Mouse (Mus musculus): Measurements from ENCODE around the gene Armh3.

Armh3 gene

GRCm38 (mm10) chr19:45988238-45988637 lies 10.1 kb downstream of the Armh3 start:
- DNase-seq (ENCODE audit: low read depth), result no peak

GRCm38 (mm10) chr19:45984379-45984778 lies 13.9 kb downstream of the Armh3 start:
- DNase-seq (ENCODE audit: low read depth), result no peak

GRCm38 (mm10) chr19:45960770-45961169 lies 37.5 kb downstream of the Armh3 start:
- DNase-seq (ENCODE audit: low read depth), result no peak

GRCm38 (mm10) chr19:45956736-45957135 lies 41.6 kb downstream of the Armh3 start:
- DNase-seq (ENCODE audit: low read depth), result no peak

- DNase-seq (ENCODE audit: low read depth), result peak; percentile 65
Measured at GRCm38 (mm10) chr19:45953286-45953685, 45.0 kb downstream of the Armh3 start.

GRCm38 (mm10) chr19:45949236-45949635 lies 49.1 kb downstream of the Armh3 start:
- DNase-seq (ENCODE audit: low read depth), result no peak

GRCm38 (mm10) chr19:45947764-45948163 lies 50.5 kb downstream of the Armh3 start:
- no peak for DNase-seq (ENCODE audit: low read depth)

- no peak for DNase-seq (ENCODE audit: low read depth)
Measured at GRCm38 (mm10) chr19:45947286-45947685, 51.0 kb downstream of the Armh3 start.

GRCm38 (mm10) chr19:45946541-45946940 lies 51.7 kb downstream of the Armh3 start:
- DNase-seq (ENCODE audit: low read depth), result no peak

- DNase-seq (ENCODE audit: low read depth), result no peak
Measured at GRCm38 (mm10) chr19:45945986-45946385, 52.3 kb downstream of the Armh3 start.

- DNase-seq (ENCODE audit: low read depth), result no peak
Measured at GRCm38 (mm10) chr19:45943758-45944157, 54.5 kb downstream of the Armh3 start.

- DNase-seq (ENCODE audit: low read depth), result no peak
Measured at GRCm38 (mm10) chr19:45938064-45938463, 60.2 kb downstream of the Armh3 start.

GRCm38 (mm10) chr19:45937530-45937929 lies 60.8 kb downstream of the Armh3 start:
- DNase-seq (ENCODE audit: low read depth), result no peak

- no peak for DNase-seq (ENCODE audit: low read depth)
Measured at GRCm38 (mm10) chr19:45927236-45927635, 71.1 kb downstream of the Armh3 start.

- no peak for DNase-seq (ENCODE audit: low read depth)
Measured at GRCm38 (mm10) chr19:45926342-45926741, 71.9 kb downstream of the Armh3 start.

GRCm38 (mm10) chr19:45920299-45921090 lies 77.8 kb downstream of the Armh3 start:
- DNase-seq (ENCODE audit: low read depth), result no peak

- DNase-seq (ENCODE audit: low read depth), result no peak
Measured at GRCm38 (mm10) chr19:45918406-45918805, 79.9 kb downstream of the Armh3 start.

- DNase-seq (ENCODE audit: low read depth), result no peak
Measured at GRCm38 (mm10) chr19:45917856-45918255, 80.4 kb downstream of the Armh3 start.

GRCm38 (mm10) chr19:45916461-45916860 lies 81.8 kb downstream of the Armh3 start:
- DNase-seq (ENCODE audit: low read depth), result no peak

GRCm38 (mm10) chr19:45916026-45916425 lies 82.3 kb downstream of the Armh3 start:
- DNase-seq (ENCODE audit: low read depth), result no peak

- DNase-seq (ENCODE audit: low read depth), result no peak
Measured at GRCm38 (mm10) chr19:45913036-45913435, 85.3 kb downstream of the Armh3 start.

- DNase-seq (ENCODE audit: low read depth), result no peak
Measured at GRCm38 (mm10) chr19:45912376-45912775, 85.9 kb downstream of the Armh3 start.

GRCm38 (mm10) chr19:45911236-45912025 lies 86.9 kb downstream of the Armh3 start:
- no peak for DNase-seq (ENCODE audit: low read depth)

Data from naive thymus-derived CD4-positive, alpha-beta T cell, adult 2 months (primary cell).